2 mouse cellular contexts compared by ENCODE assay signal in genomic region chr15:81990549-81990948, GRCm38 (mm10).
A peak's percentile ranks its signal among the peaks of the same experiment; 100 is the strongest.
TF ChIP-seq lines count a peak whose summit lies in the region.

No protein-coding gene starts in this region.

TF ChIP-seq in C2C12, 6 proteins besides CTCF, POLR2A, EP300 and RAD21 (continued from another document):
- no peak for TF ChIP-seq FOSL1 (IDR thresholded peaks at IDR 0.05; ENCODE audit: insufficient read depth, low read length, poor library complexity, severe bottlenecking)

TF ChIP-seq in MEL, 35 proteins besides CTCF, POLR2A, EP300 and RAD21 (continued from another document):
- TF ChIP-seq HCFC1 (IDR thresholded peaks at IDR 0.05; ENCODE audit: low read depth, low read length) (no peak), MXI1 (IDR thresholded peaks at IDR 0.05; ENCODE audit: low read depth, low read length) (peak; percentile 23; the same call in 1 of the 2 replicates), ETS1 (IDR thresholded peaks at IDR 0.05; ENCODE audit: low read depth, low read length) (peak; percentile 100), USF1 (IDR thresholded peaks at IDR 0.05; ENCODE audit: low read depth, low read length) (no peak), SIN3A (IDR thresholded peaks at IDR 0.05; ENCODE audit: low read length) (peak; percentile 89), BHLHE40 (IDR thresholded peaks at IDR 0.05; ENCODE audit: borderline replicate concordance, low read depth, low read length) (0 out of 2 replicates have a peak, but pooled peaks have one; percentile 27), MEF2A (IDR thresholded peaks at IDR 0.05; ENCODE audit: extremely low read depth, insufficient replicate concordance, low read depth, low read length, poor library complexity, severe bottlenecking) (no peak), SMC3 (IDR thresholded peaks at IDR 0.05; ENCODE audit: low read depth, low read length) (peak; percentile 20), USF2 (IDR thresholded peaks at IDR 0.05; ENCODE audit: borderline replicate concordance in 1 of 2, insufficient read depth in 1 of 2, low read depth in 1 of 2, low read length in 2 of 2) (no peak), CHD2 (IDR thresholded peaks at IDR 0.05; ENCODE audit: low read length) (peak; percentile 59; the same call in 1 of the 2 replicates), RCOR1 (IDR thresholded peaks at IDR 0.05; ENCODE audit: low read depth, low read length) (peak; percentile 57; the same call in 1 of the 2 replicates), CHD1 (IDR thresholded peaks at IDR 0.05; ENCODE audit: low read depth, low read length) (no peak), MAX (IDR thresholded peaks at IDR 0.05; ENCODE audit: low read length) (0 out of 2 replicates have a peak, but pooled peaks have one; percentile 18), GATA1 (IDR thresholded peaks at IDR 0.05; ENCODE audit: low read depth, low read length) (peak; percentile 66), ZNF384 (IDR thresholded peaks at IDR 0.05; ENCODE audit: low read depth, low read length) (no peak), MYC (IDR thresholded peaks at IDR 0.05; ENCODE audit: low read depth, low read length) (no peak), KAT2A (conservative IDR thresholded peaks at IDR 0.05; ENCODE audit: low read depth, low read length) (no peak), MAZ (IDR thresholded peaks at IDR 0.05; ENCODE audit: low read depth, low read length) (no peak), ZC3H11A (IDR thresholded peaks at IDR 0.05; ENCODE audit: low read depth, low read length) (no peak), MAFK (IDR thresholded peaks at IDR 0.05; ENCODE audit: borderline replicate concordance, low read depth, low read length) (no peak; the same call in 1 of the 2 replicates), TBP (IDR thresholded peaks at IDR 0.05; ENCODE audit: low read depth, low read length) (no peak), NELFE (IDR thresholded peaks at IDR 0.05; ENCODE audit: low read depth, low read length) (no peak), ZMIZ1 (IDR thresholded peaks at IDR 0.05; ENCODE audit: low read depth, low read length) (no peak; the same call in 1 of the 2 replicates), GABPA (IDR thresholded peaks at IDR 0.05; ENCODE audit: low read depth, low read length) (no peak), TCF12 (IDR thresholded peaks at IDR 0.05; ENCODE audit: low read depth, low read length) (peak; percentile 69), E2F4 (IDR thresholded peaks at IDR 0.05; ENCODE audit: borderline replicate concordance, low read depth, low read length) (no peak), UBTF (IDR thresholded peaks at IDR 0.05; ENCODE audit: borderline replicate concordance, insufficient read depth, low read depth, low read length) (no peak), ZKSCAN1 (IDR thresholded peaks at IDR 0.05; ENCODE audit: low read depth, low read length) (no peak), MYB (IDR thresholded peaks at IDR 0.05; ENCODE audit: low read depth, low read length) (no peak), POLR2AphosphoS2 (IDR thresholded peaks at IDR 0.05; ENCODE audit: low read length) (peak; percentile 68; the same call in 1 of the 2 replicates), POLR2AphosphoS5 (IDR thresholded peaks at IDR 0.05; ENCODE audit: borderline replicate concordance, low read depth, low read length) (no peak), NRF1 (IDR thresholded peaks at IDR 0.05; ENCODE audit: insufficient read depth, low read depth, low read length, poor library complexity, severe bottlenecking) (no peak)
